Comparison of ENCODE assay signal across 8 mouse cellular contexts in genomic region chr1:127677131-127677631, GRCm38 (mm10). TPM values are rescaled to one million over a fixed set of nuclear protein-coding genes. Genes with fewer than 3 reads are reported as not detected.
DNase-seq lines count a peak whose midpoint lies in the region; ATAC-seq and TF ChIP-seq lines count a peak whose summit lies in the region.

No protein-coding gene starts in this region.

- H3K27me3 ChIP-seq in CH12.LX (replicated peaks), result peaks cover 5% of the 10 kb centered on the region
- peaks cover 71% of the 10 kb centered on the region for H3K27me3 ChIP-seq in hindbrain, embryonic 10.5 days (ENCODE audit: insufficient read depth, poor library complexity, severe bottlenecking)
- peaks cover 74% of the 10 kb centered on the region for H3K27me3 ChIP-seq in liver, embryonic 12.5 days (replicated peaks)
- H3K27me3 ChIP-seq in neural tube, embryonic 13.5 days, result peaks cover 86% of the 10 kb centered on the region

- ATAC-seq in common myeloid progenitor, adult 5-6 weeks (replicated peaks; ENCODE audit: low read depth, poor library complexity, severe bottlenecking), result peak; percentile 9; the same call in 1 of the 2 replicates
- ATAC-seq in liver, embryonic 12.5 days, result no peak
- ATAC-seq in neural tube, embryonic 13.5 days (ENCODE audit: low read depth), result peak; percentile 51
- no peak for ATAC-seq in inflammation-experienced regulatory T-cells, adult 6 months

- peak overlapping the region; percentile 69 for H3K4me2 ChIP-seq in CH12.LX (ENCODE audit: insufficient read depth, low read depth, poor library complexity, severe bottlenecking)
- peak overlapping the region; percentile 79 for H3K4me2 ChIP-seq in liver, embryonic 12.5 days
- H3K4me2 ChIP-seq in neural tube, embryonic 13.5 days, result peak overlapping the region; percentile 69

- H3K27ac ChIP-seq in CH12.LX (ENCODE audit: insufficient read depth, low read depth), result no peak overlapping the region
- H3K27ac ChIP-seq in hindbrain, embryonic 10.5 days, result peak overlapping the region; percentile 86
- H3K27ac ChIP-seq in liver, embryonic 12.5 days, result no peak overlapping the region
- peak overlapping the region; percentile 84 for H3K27ac ChIP-seq in neural tube, embryonic 13.5 days (replicated peaks)

- peak overlapping the region; percentile 73 to 80 (median 77) for H3K4me3 ChIP-seq in CH12.LX (replicated peaks in 1 of 3; ENCODE audit: low read depth in 2 of 3, low read length in 2 of 3, poor library complexity in 1 of 3)
- peak overlapping the region; percentile 64 for H3K4me3 ChIP-seq in hindbrain, embryonic 10.5 days
- peak overlapping the region; percentile 56 for H3K4me3 ChIP-seq in liver, embryonic 12.5 days
- H3K4me3 ChIP-seq in neural tube, embryonic 13.5 days, result peak overlapping the region; percentile 64

- in situ Hi-C loops in CH12.LX (cut with MboI; ENCODE audit: low pct_ligation_motif_present, low pct_unique_long_range_greater_than_20kb, low sequenced_read_pairs), result loop anchor here (5.0 to 25.0 kb wide), 2 partner anchors 175 to 465 kb away; partner anchors contain the start of gene Mgat5

- H3K4me1 ChIP-seq in CH12.LX (ENCODE audit: control insufficient read depth in 1 of 2, insufficient read depth in 2 of 2), result peaks cover 10 to 51% of the 10 kb centered on the region in 2 experiments
- H3K4me1 ChIP-seq in hindbrain, embryonic 10.5 days (replicated peaks), result peaks cover 32% of the 10 kb centered on the region
- H3K4me1 ChIP-seq in liver, embryonic 12.5 days, result peaks cover 16% of the 10 kb centered on the region
- peaks cover 31% of the 10 kb centered on the region for H3K4me1 ChIP-seq in neural tube, embryonic 13.5 days (replicated peaks)

- peak; percentile 12 for DNase-seq in adrenal gland, postnatal 25 days
- DNase-seq in adrenal gland, postnatal 4 days (ENCODE audit: low spot score in 2 of 2), result no peak
- peak; percentile 33 for DNase-seq in CH12.LX (ENCODE audit: extremely low read depth)
- peak; percentile 67 for DNase-seq in hindbrain, embryonic 10.5 days (ENCODE audit: low spot score)

- TF ChIP-seq RAD21 in CH12.LX (IDR thresholded peaks at IDR 0.05; ENCODE audit: low read depth, low read length), result no peak

- TF ChIP-seq CTCF in CH12.LX (conservative IDR thresholded peaks at IDR 0.05 in 1 of 2, IDR thresholded peaks at IDR 0.05 in 1 of 2; ENCODE audit: low read depth in 2 of 2, low read length in 2 of 2), result no peak

- H3K9ac ChIP-seq in CH12.LX (ENCODE audit: insufficient read depth, low read depth), result peak overlapping the region; percentile 54
- H3K9ac ChIP-seq in liver, embryonic 12.5 days, result peak overlapping the region; percentile 42; the same call in 1 of the 2 replicates
- peak overlapping the region; percentile 84 for H3K9ac ChIP-seq in neural tube, embryonic 13.5 days

- no peak for TF ChIP-seq EP300 in CH12.LX (IDR thresholded peaks at IDR 0.05; ENCODE audit: low read length)

- peaks cover 0 to 4% of the 10 kb centered on the region in 2 experiments for H3K36me3 ChIP-seq in CH12.LX (replicated peaks in 1 of 2; ENCODE audit: control insufficient read depth in 1 of 2, insufficient read depth in 1 of 2, low read length in 1 of 2)
- H3K36me3 ChIP-seq in hindbrain, embryonic 10.5 days, result no peaks in the 10 kb centered on the region
- H3K36me3 ChIP-seq in liver, embryonic 12.5 days, result no peaks in the 10 kb centered on the region
- H3K36me3 ChIP-seq in neural tube, embryonic 13.5 days, result no peaks in the 10 kb centered on the region

- under 1% methylated on average over 44 of the region's 44 CpGs for WGBS in hindbrain, embryonic 10.5 days
- 1% methylated on average over 44 of the region's 44 CpGs for WGBS in liver, embryonic 12.5 days (ENCODE audit: insufficient replicate concordance)
- WGBS in neural tube, embryonic 13.5 days, result under 1% methylated on average over 43 of the region's 44 CpGs

- no peak for TF ChIP-seq POLR2A in CH12.LX (IDR thresholded peaks at IDR 0.05; ENCODE audit: low read depth, low read length)

- dilution Hi-C loops in CH12.LX (cut with MboI; ENCODE audit: extremely low pct_ligation_motif_present, extremely low pct_unique_long_range_greater_than_20kb, low sequenced_read_pairs), result no loop called here

- no peaks in the 10 kb centered on the region; the same call in 1 of the 2 replicates for H3K79me2 ChIP-seq in CH12.LX (replicated peaks; ENCODE audit: control insufficient read depth, extremely low read depth, insufficient read depth, poor library complexity, severe bottlenecking)

- peaks cover 3% of the 10 kb centered on the region for H3K9me3 ChIP-seq in CH12.LX (replicated peaks; ENCODE audit: low read length)
- H3K9me3 ChIP-seq in hindbrain, embryonic 10.5 days, result no peaks in the 10 kb centered on the region
- no peaks in the 10 kb centered on the region for H3K9me3 ChIP-seq in liver, embryonic 12.5 days (replicated peaks)
- no peaks in the 10 kb centered on the region for H3K9me3 ChIP-seq in neural tube, embryonic 13.5 days

TF ChIP-seq in CH12.LX, 34 proteins besides CTCF, POLR2A, EP300 and RAD21:
- TF ChIP-seq PAX5 (IDR thresholded peaks at IDR 0.05; ENCODE audit: low read length) (no peak), MAFK (IDR thresholded peaks at IDR 0.05; ENCODE audit: insufficient replicate concordance, low read length) (no peak), ZMIZ1 (IDR thresholded peaks at IDR 0.05; ENCODE audit: low read depth, low read length) (no peak), MAX (IDR thresholded peaks at IDR 0.05; ENCODE audit: low read length) (0 out of 2 replicates have a peak, but pooled peaks have one; percentile 2), CHD2 (IDR thresholded peaks at IDR 0.05; ENCODE audit: low read length) (no peak), E2F4 (IDR thresholded peaks at IDR 0.05; ENCODE audit: insufficient replicate concordance, low read depth, low read length) (no peak), JUN (IDR thresholded peaks at IDR 0.05; ENCODE audit: insufficient read depth, low read depth, low read length) (no peak), MXI1 (IDR thresholded peaks at IDR 0.05; ENCODE audit: low read depth, low read length) (peak; percentile 2; the same call in 1 of the 2 replicates), NRF1 (IDR thresholded peaks at IDR 0.05; ENCODE audit: low read depth, low read length) (no peak), TCF12 (IDR thresholded peaks at IDR 0.05; ENCODE audit: low read depth, low read length) (no peak), MAZ (IDR thresholded peaks at IDR 0.05; ENCODE audit: low read depth, low read length) (no peak)

RNA-seq across cellular contexts. Expression of gene Tmem163, which starts 2.2 kb away (rescaled TPM):
- total RNA-seq in adrenal gland, postnatal 25 days (2021), result not detected in 2 replicates
- total RNA-seq in adrenal gland, postnatal 4 days (2021), result 1 to 10 TPM; 1.0 to 1.1 TPM
- total RNA-seq in CH12.LX (2012; rRNA removed) (4.2 and 4.5 TPM in 2 replicates), CH12.LX (2014; rRNA removed) (5.3 and 8.1 TPM in 2 replicates)
- polyA plus RNA-seq in CH12.LX (2012; ENCODE audit: insufficient read length, low read depth), result 10.0 and 11.2 TPM in 2 replicates
- total RNA-seq in common myeloid progenitor, adult 5-6 weeks (2017), result 0.59 TPM in 1 of 2 replicates, not detected in the other
- 12.4 and 28.8 TPM in 2 replicates for polyA plus RNA-seq in hindbrain, embryonic 10.5 days (2016; fragmentation: Nextera tagmentation; extraction: Ambion mirVana)
- polyA plus RNA-seq in liver, embryonic 12.5 days (2016; fragmentation: Nextera tagmentation; extraction: Ambion mirVana), result 0.79 and 1.3 TPM in 2 replicates
- 60.0 and 66.2 TPM in 2 replicates for polyA plus RNA-seq in neural tube, embryonic 13.5 days (2015; fragmentation: Nextera tagmentation; extraction: Ambion mirVana)
- polyA plus RNA-seq in inflammation-experienced regulatory T-cells, adult 6 months (2017; shearing (Covaris generic)), result under 1 TPM in 2 of 3 experiments, not detected in 1; 0.28 to 0.83 TPM

RNA-seq across cellular contexts. Expression of gene Acmsd, which starts 52.0 kb away (rescaled TPM):
- total RNA-seq in adrenal gland, postnatal 25 days (2021), result not detected in 2 replicates
- total RNA-seq in adrenal gland, postnatal 4 days (2021), result 1 to 10 TPM in 1 of 2 experiments, under 1 TPM in 1; 0.28 to 1.5 TPM
- total RNA-seq in CH12.LX (2012; rRNA removed) (not detected in 2 replicates), CH12.LX (2014; rRNA removed) (not detected in 2 replicates)
- not detected in 2 replicates for polyA plus RNA-seq in CH12.LX (2012; ENCODE audit: insufficient read length, low read depth)
- total RNA-seq in common myeloid progenitor, adult 5-6 weeks (2017), result 2.0 and 2.9 TPM in 2 replicates
- polyA plus RNA-seq in hindbrain, embryonic 10.5 days (2016; fragmentation: Nextera tagmentation; extraction: Ambion mirVana), result 0.27 and 0.35 TPM in 2 replicates
- polyA plus RNA-seq in liver, embryonic 12.5 days (2016; fragmentation: Nextera tagmentation; extraction: Ambion mirVana), result 8.4 and 8.5 TPM in 2 replicates
- polyA plus RNA-seq in neural tube, embryonic 13.5 days (2015; fragmentation: Nextera tagmentation; extraction: Ambion mirVana), result 0.18 TPM in 1 of 2 replicates, not detected in the other
- polyA plus RNA-seq in inflammation-experienced regulatory T-cells, adult 6 months (2017; shearing (Covaris generic)), result not detected

Comparison
In these comparisons a context has a peak if more than half of its experiments do, and no peak if none do; other contexts are left out.
1. DNase-seq: peak in adrenal gland, postnatal 25 days (single experiment), CH12.LX (single experiment) and hindbrain, embryonic 10.5 days (single experiment); none in adrenal gland, postnatal 4 days (0 of 2).
2. H3K27ac ChIP-seq: peak in hindbrain, embryonic 10.5 days (single experiment) and neural tube, embryonic 13.5 days (single experiment); none in CH12.LX (single experiment) and liver, embryonic 12.5 days (single experiment).
3. ATAC-seq: peak in common myeloid progenitor, adult 5-6 weeks (single experiment) and neural tube, embryonic 13.5 days (single experiment); none in liver, embryonic 12.5 days (single experiment) and inflammation-experienced regulatory T-cells, adult 6 months (single experiment).
4. Peak in every context shown above with its lines, with median percentiles within 50 percentile points of each other: H3K4me2 ChIP-seq, H3K4me3 ChIP-seq and H3K9ac ChIP-seq.